Mouse (Mus musculus): ENCODE data around the gene Cenpi.

Cenpi gene

DNA sequence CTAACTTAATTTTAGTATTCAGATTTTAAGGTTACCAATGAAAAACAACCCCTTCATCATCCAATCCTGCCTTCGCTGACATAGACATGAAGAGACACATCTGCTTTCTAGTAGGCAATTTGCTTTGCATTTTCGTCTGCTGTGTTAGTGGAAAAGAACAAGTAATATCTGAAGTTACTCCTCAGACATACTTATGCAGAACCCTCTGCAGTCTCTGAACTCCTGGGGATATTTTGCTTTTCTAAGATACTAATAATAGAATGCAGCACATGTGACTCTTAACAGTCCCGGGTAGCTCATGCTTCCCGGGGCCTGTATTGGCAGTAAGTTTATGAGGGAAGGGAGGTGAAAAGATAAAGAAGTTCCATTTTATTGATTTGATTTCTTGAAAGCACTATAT is 54.3 kb downstream of the Cenpi start:
- in situ Hi-C loops (cut with MboI, MseI), result no loop called here

DNA sequence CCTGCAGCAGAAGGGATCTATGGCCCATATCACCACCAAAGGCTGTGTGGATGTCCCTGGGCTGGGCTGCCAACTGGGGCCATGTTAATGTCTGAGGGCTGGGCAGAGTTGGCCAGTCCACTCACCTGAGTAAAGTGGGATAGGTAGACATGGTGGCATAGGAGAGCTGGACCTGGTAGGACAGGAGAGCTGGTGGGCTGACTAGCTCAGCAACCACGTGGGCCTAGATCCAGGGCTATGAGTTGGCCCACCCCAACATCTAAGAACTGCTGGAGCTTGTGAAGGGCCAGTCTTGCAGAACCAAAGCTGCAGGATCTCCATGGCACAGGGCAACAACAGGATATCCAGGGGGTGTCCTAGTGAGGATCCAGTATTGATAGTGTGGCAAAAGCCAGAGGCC is 57.5 kb downstream of the Cenpi start:
- in situ Hi-C loops (cut with MboI, MseI), result no loop called here

DNA sequence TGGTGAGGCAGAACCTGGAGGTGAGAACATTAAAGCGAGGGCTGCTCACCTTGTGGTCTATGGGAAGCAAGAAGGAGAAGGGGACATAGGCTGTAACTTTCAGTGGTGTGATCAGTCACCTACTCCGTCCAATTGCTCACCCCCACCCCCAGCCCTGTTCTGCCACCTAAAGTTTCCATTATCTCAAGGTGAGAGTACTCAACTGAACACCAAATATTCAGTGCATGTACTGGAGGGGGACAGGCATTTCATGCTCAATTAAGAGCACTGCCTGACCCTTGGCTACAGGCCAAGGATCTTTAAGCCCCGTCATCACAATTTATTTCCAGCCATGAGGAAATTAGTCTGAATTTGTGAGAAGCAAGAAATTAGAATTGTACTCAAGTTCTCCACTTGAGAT is 58.7 kb downstream of the Cenpi start:
- in situ Hi-C loops (cut with MboI, MseI), result no loop called here

DNA sequence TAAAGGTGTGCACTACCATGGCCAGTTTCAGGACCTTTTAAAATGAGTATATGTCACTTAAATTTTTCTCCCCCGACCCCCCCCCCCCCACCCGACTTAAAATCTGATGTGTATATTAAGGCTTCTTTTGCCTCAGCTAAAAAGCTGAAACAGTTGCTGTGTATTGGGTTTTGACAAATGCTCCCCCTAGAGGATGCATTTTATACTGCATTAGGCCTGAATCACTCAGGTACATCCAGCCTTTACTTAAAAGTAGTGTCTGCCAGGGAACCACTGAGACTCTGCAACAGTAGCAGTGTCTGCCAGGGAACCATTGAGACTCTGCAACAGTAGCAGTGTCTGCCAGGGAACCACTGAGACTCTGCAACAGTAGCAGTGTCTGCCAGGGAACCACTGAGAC is 63.4 kb downstream of the Cenpi start:
- in situ Hi-C loops (cut with MboI, MseI), result no loop called here

DNA sequence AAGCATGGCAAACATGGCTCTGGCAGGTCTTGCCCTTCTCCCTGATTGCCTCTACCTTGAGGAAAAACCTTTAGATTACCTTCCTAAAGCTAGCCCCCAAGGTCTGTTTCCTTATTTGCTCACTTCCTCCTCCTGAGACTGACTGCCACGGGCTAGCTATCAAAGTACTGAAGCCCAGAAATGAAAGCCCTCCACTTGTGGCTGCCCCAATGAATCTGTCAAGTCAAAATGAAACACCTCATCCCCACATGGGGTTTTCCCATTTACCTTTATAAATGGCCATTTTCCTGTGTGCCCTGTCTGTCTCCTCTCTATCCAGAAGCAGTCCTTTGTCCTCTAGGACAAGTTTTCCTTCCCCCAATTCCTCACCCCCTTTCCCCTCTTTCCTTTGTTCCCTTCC is 66.3 kb downstream of the Cenpi start:
- in situ Hi-C loops (cut with MboI, MseI), result no loop called here

DNA sequence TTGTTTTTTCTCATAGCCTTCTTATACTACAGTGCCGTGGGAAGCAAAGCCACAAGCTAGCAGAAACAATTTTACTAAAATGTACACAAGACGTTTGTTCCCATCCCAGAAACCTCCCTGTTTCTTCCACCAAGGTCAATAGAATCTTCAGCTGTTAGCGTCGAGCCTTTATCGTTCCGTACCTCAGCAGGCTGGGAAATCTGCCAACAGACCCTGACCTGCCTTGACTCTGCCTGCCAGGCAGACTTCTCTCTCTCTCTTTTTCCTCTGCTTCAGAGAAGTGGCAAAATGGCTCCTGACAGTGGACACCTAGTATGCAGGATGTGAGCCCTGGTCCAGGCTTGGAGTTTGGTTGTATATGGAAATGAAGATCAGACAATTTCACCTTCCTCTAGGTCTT is 77.0 kb downstream of the Cenpi start:
- in situ Hi-C loops (cut with MboI, MseI), result no loop called here

DNA sequence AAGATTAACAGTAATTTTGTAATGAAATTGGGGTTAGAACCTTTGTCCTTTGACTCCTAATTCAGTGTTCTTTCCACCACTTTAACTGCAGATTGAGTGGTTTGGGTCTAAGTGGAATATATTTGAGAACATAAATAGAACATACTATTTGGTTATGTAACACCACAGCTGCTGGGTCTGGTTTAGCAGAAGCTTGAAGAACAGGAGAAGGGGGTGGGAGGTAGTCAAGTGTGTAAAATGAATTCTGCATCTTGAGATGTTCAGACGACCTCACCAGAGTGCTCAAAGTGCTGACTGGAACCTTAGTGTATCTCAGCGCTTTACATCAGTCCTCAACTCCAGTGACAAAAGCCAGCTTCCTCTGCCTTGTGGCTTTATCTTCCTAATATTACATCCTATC is 91.1 kb downstream of the Cenpi start:
- in situ Hi-C loops (cut with MboI, MseI), result no loop called here

DNA sequence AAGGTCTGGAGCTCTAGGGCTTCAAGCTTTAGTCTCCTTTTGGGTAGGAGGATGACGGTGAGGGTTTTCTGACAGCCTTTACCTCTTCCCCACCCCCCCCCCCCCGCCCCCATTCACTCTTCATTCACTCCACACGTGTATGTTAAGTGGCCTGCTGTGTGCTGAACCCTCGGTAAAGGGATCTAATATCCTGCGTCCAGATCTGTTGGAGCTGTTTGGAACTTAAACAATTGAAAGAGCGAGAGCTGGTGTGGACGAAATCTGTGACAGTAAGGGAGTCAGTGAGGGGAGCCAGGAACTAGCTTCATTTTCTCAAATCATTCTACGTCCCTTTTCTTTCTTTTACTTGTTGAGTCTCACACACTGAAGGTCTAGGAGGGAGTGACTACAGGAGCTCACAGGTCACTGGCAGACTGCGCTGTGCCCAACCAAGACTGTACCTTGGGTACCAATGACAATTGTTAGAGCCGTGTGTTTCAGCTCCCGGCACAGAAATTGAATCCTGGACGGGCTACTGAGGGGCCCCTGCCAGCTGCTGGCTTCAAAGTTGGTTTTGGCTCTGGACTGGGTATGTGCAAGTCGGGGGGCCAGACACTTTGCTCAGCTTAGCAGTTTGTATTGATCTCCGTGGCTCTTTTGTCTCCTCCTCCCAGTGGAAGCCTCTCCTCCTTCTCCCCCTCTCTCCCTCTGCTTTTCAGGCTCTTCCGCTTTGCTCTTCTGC is 96.1 kb downstream of the Cenpi start, which contains the start of gene Drp2:
Gene Drp2 (plus strand): TSS at position 689 of the 721 bp plus-strand sequence.
- in situ Hi-C loops (cut with MboI, MseI), result no loop called here

DNA sequence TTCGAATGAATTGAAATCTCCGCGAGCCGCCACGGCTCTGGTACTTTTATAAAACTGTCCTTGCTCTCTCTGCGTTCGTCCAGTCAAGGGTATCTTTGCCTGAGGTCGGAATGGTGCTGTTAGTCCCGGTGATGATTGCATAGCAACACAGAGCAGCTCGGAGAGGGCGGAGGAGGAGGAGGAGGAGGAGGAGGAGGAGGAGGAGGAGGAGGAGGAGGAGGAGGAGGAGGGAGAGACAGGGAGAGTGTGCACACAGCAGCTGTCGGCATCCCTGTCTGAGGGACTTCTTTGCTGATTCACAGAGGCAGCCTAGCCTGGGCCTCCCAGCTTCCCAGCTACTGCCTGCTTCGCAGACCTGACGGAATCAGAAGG is 96.7 kb downstream of the Cenpi start:
- in situ Hi-C loops (cut with MboI, MseI), result no loop called here

DNA sequence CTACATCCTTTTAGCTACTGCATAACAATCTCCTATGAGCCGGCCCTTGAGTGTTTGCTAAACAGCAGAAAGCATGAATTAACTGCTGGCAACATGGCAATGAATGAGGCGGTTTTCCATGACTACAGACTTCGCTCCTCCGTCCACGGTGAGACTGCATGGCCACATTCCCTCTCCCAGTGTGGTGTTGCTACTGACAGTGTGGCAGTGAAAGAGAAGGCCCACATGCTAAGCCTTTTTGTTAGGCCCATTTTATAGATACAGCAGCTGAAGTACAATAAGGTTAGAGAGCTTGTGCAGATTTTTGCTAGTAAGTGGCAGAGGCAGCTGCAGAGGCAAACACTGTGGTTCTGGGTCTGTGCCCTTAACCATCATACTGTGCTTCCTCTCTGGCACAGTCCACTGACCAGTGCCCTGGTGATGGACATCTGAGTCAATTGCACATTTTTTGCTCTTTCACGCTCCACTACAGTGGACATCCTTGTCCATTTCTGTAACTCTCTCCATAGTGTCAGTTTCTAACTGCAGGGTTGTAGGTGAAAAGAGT is 101.5 kb downstream of the Cenpi start:
- in situ Hi-C loops (cut with MboI, MseI), result no loop called here

DNA sequence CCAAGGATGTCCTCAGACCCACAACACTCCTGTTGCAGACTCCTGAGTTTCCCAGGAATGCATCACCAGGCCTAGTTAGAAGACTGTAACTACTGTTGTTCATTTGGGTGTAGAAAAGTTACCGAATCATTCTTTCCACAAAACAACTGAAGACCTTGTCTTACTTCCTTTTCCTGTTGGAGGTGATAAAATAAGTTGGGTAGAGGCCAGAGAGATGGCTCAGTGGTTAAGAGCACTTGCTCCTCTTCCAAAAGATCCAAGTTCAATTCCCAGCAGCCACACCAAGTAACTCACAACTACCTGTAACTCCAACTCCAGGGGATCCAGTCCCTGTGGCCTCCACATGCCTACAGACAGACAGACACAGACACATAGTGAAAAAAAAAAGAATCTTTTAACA is 104.2 kb downstream of the Cenpi start:
- in situ Hi-C loops (cut with MboI, MseI), result no loop called here

Data from T-helper 1 cell (primary cell).